Mouse (Mus musculus): Measurements from ENCODE around the gene Snap23. TPM values are rescaled to one million over a fixed set of nuclear protein-coding genes. Genes with fewer than 3 reads are reported as not detected.

Gene Snap23
- total and polyA plus RNA-seq, 2 experiments from 2014 or later: 10.7 to 20.7 TPM

DNA sequence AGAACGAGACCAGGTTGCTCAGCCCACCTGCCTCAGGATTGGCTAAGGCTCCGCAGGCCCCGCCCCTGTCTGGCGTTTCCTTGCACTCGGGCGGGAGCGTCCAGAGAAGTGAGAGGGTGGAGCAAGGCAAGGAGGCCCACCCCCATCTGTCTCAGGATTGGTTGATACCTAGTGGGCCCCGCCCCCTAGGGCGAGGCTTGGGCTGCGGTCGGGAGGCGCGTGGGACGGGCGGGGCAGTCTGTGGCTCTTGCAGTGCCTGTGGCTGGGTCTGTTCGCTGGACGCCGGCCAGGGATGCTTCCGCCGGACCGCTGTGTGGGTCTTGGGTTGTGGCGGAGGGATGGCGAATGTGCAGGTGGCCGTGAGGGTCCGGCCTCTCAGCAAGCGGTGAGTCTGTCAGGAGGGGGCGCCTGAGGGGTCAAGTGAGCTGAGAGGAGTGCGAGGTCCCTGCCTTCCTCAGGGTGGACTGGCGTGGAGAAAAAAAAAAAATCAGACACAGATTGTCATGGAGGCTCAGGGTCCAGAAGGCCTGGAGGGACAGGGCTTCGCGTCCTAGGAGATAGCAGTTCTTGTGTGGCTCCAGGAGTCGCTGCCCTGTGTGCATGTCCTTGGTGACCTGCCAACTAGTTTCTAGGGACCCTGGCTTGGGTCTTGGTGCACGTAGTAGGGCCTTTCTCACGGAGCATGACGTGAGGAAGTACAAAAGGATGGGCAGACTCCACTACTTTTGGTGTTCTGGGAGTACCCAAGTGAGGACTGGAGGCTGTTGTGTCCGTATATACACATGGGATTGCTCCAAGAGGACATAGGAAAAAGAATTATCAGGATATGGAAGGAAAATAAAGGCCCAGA is 61.6 kb downstream of the Snap23 start, which contains the start of gene Stard9:
TSS of gene Stard9 (plus strand) at position 236 of the 850 bp plus-strand sequence.
- DNase-seq (ENCODE audit: low spot score) (peak; percentile 100), ATAC-seq (peak; percentile 100)
- Histone ChIP-seq H3K4me2 (ENCODE audit: low read depth, low read length) (peak within 1 kb of the TSS; percentile 83), H3K27ac (peak within 1 kb of the TSS; percentile 64; the same call in 1 of the 2 replicates), H3K4me3 (ENCODE audit: low read length) (peak within 1 kb of the TSS; percentile 58), H3K9ac (replicated peaks; ENCODE audit: low read length) (peak within 1 kb of the TSS; percentile 45), H3K9me3 (ENCODE audit: low read length) (no peaks in the 10 kb centered on the region), H3K36me3 (ENCODE audit: insufficient read depth, low read length) (peaks cover 4% of the 10 kb centered on the region; the same call in 1 of the 2 replicates), H3K4me1 (ENCODE audit: insufficient read depth, low read length) (peaks cover 9% of the 10 kb centered on the region), H3K27me3 (ENCODE audit: insufficient read depth, low read length) (no peaks in the 10 kb centered on the region)
- WGBS: 3% methylated on average over 35 of the region's 36 CpGs
- TF ChIP-seq CTCF (IDR thresholded peaks at IDR 0.05; ENCODE audit: low read depth): 0 out of 2 replicates have a peak, but pooled peaks have one; percentile 38

DNA sequence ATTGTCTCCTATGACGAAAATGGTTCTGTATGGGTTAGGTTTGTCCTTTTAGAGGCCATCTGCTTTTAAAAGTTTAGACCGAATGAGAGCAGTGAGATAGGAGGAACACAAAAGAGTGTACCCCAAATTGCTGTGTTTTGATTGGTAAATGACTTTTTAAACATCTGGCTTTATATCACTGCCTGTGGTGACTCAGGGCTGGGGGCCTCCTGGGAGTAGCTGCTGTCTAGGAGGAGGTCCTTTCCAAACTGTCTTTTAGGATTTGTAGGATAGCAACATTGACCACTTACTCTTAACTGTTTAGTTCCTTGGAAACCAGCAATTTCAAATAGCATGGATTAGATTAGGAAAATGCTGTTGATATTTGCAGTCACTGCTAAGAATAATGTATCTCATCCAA is 62.8 kb downstream of the Snap23 start:
- Histone ChIP-seq H3K36me3 (ENCODE audit: insufficient read depth, low read length) (peaks cover 10% of the 10 kb centered on the region; the same call in 1 of the 2 replicates), H3K27ac (no peak overlapping the region), H3K4me3 (ENCODE audit: low read length) (no peak overlapping the region), H3K4me2 (ENCODE audit: low read depth, low read length) (peak overlapping the region; percentile 83), H3K9ac (replicated peaks; ENCODE audit: low read length) (no peak overlapping the region), H3K9me3 (ENCODE audit: low read length) (no peaks in the 10 kb centered on the region), H3K4me1 (ENCODE audit: insufficient read depth, low read length) (peaks cover 9% of the 10 kb centered on the region), H3K27me3 (ENCODE audit: insufficient read depth, low read length) (no peaks in the 10 kb centered on the region)
- no peak for TF ChIP-seq CTCF (IDR thresholded peaks at IDR 0.05; ENCODE audit: low read depth)
- WGBS: 84% methylated on average over 2 of the region's 2 CpGs
- ATAC-seq (no peak), DNase-seq (ENCODE audit: low spot score) (no peak)

DNA sequence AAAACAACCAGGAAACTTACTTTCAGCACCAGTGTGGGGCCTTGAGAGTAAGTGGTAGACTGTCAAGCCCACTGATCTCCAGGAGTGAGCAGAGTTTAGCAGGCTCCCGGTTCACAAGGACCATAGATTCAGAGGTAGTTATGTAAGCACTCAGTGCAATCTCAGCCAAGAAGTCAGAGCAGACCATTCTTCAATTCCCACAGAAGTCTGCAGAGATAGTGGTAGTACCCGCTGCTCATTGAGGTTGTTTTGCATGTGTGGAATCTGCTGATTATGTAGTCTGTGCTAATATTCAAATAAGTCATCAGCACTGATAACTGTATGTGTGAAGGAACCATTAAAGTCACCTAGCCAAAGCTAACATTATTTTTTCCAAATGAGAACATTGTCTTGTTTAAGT is 63.2 kb downstream of the Snap23 start:
- Histone ChIP-seq H3K9me3 (ENCODE audit: low read length) (no peaks in the 10 kb centered on the region), H3K4me2 (ENCODE audit: low read depth, low read length) (no peak overlapping the region), H3K9ac (replicated peaks; ENCODE audit: low read length) (no peak overlapping the region), H3K36me3 (ENCODE audit: insufficient read depth, low read length) (peaks cover 11% of the 10 kb centered on the region; the same call in 1 of the 2 replicates), H3K4me3 (ENCODE audit: low read length) (no peak overlapping the region), H3K27ac (no peak overlapping the region), H3K4me1 (ENCODE audit: insufficient read depth, low read length) (peaks cover 9% of the 10 kb centered on the region), H3K27me3 (ENCODE audit: insufficient read depth, low read length) (no peaks in the 10 kb centered on the region)
- 68% methylated on average over 2 of the region's 2 CpGs for WGBS
- DNase-seq (ENCODE audit: low spot score): no peak
- TF ChIP-seq CTCF (IDR thresholded peaks at IDR 0.05; ENCODE audit: low read depth): no peak
- no peak for ATAC-seq

DNA sequence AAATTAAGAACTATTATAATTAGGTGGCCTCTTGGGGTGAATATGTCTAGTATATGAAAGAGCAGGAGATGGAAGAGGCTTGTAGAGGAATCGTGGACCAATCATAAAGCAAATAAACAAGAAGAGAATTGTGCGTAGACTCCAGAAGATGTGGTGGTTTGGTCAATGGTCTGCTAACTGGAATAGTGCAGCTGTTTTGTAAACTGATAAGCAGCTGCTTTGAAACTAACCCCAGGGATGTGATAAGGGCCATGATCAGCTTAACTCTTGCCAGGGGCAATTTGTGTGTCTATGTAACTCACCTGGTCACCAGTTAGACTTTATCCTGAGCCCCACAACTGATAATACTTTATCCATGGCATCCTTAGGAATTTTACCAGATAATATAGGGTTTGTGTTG is 64.0 kb downstream of the Snap23 start:
- no peak for ATAC-seq
- Histone ChIP-seq H3K27ac (no peak overlapping the region), H3K36me3 (ENCODE audit: insufficient read depth, low read length) (peaks cover 11% of the 10 kb centered on the region; the same call in 1 of the 2 replicates), H3K4me2 (ENCODE audit: low read depth, low read length) (no peak overlapping the region), H3K9ac (replicated peaks; ENCODE audit: low read length) (no peak overlapping the region), H3K4me3 (ENCODE audit: low read length) (no peak overlapping the region), H3K4me1 (ENCODE audit: insufficient read depth, low read length) (peaks cover 9% of the 10 kb centered on the region), H3K27me3 (ENCODE audit: insufficient read depth, low read length) (no peaks in the 10 kb centered on the region), H3K9me3 (ENCODE audit: low read length) (no peaks in the 10 kb centered on the region)
- 87% methylated on average over 2 of the region's 2 CpGs for WGBS
- DNase-seq (ENCODE audit: low spot score): no peak
- TF ChIP-seq CTCF (IDR thresholded peaks at IDR 0.05; ENCODE audit: low read depth): no peak

DNA sequence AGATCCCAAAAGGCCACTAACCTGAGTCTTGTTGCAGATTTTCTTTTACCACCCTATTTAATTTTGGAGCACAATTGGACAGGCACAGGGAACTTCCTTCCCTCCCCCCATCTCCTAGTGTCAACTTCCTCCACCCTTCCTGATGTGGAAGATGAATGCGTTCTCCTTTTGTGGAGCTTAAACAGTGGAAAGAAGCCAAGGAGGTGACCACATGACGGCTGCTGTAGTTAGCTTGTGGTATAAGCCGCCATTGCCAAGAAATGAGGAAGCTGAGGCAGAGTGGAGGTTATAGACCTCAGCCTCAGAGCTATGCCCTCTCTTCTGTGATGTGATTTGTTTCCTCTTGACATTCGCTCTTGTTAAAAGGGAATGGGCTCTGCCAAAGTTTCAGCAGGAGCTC is 64.5 kb downstream of the Snap23 start:
- DNase-seq (ENCODE audit: low spot score): peak; percentile 12
- ATAC-seq: no peak
- 68% methylated on average over 4 of the region's 4 CpGs for WGBS

DNA sequence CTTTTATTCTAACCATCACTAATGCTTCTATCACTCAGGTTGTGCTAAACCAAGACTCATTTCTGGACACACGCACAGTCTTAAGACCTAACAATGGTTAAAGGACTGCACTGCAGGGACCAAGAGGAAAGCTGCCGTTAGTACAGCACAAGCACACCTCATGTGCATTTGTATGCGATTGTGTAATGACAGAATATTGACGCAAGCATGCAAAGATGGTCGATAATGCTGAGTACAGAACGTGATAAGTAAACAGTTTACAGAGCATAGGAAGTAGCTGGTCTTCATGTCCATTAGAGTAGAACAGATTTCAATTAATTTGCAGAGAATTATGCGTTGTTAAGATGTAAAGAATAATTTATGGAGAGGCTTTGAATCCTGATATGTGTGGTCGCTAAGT is 73.4 kb downstream of the Snap23 start:
- TF ChIP-seq CTCF (IDR thresholded peaks at IDR 0.05; ENCODE audit: low read depth): no peak
- WGBS: 93% methylated on average over 8 of the region's 8 CpGs
- no peaks in the 10 kb centered on the region for H3K36me3 ChIP-seq (ENCODE audit: insufficient read depth, low read length)
- ATAC-seq (no peak), DNase-seq (ENCODE audit: low spot score) (no peak)
- no peak overlapping the region for H3K4me2 ChIP-seq (ENCODE audit: low read depth, low read length)
- no peak overlapping the region for H3K27ac ChIP-seq
- no peak overlapping the region for H3K9ac ChIP-seq (replicated peaks; ENCODE audit: low read length)
- H3K9me3 ChIP-seq (ENCODE audit: low read length): no peaks in the 10 kb centered on the region
- H3K4me3 ChIP-seq (ENCODE audit: low read length): no peak overlapping the region
- no peaks in the 10 kb centered on the region for H3K4me1 ChIP-seq (ENCODE audit: insufficient read depth, low read length)
- no peaks in the 10 kb centered on the region for H3K27me3 ChIP-seq (ENCODE audit: insufficient read depth, low read length)

More for the DNA sequence above, 64.5 kb downstream of the Snap23 start:
- Histone ChIP-seq H3K27ac (no peak overlapping the region), H3K9me3 (ENCODE audit: low read length) (no peaks in the 10 kb centered on the region), H3K27me3 (ENCODE audit: insufficient read depth, low read length) (no peaks in the 10 kb centered on the region), H3K4me1 (ENCODE audit: insufficient read depth, low read length) (peaks cover 9% of the 10 kb centered on the region), H3K4me2 (ENCODE audit: low read depth, low read length) (no peak overlapping the region), H3K9ac (replicated peaks; ENCODE audit: low read length) (no peak overlapping the region), H3K36me3 (ENCODE audit: insufficient read depth, low read length) (peaks cover 11% of the 10 kb centered on the region; the same call in 1 of the 2 replicates), H3K4me3 (ENCODE audit: low read length) (no peak overlapping the region)
- no peak for TF ChIP-seq CTCF (IDR thresholded peaks at IDR 0.05; ENCODE audit: low read depth)

DNA sequence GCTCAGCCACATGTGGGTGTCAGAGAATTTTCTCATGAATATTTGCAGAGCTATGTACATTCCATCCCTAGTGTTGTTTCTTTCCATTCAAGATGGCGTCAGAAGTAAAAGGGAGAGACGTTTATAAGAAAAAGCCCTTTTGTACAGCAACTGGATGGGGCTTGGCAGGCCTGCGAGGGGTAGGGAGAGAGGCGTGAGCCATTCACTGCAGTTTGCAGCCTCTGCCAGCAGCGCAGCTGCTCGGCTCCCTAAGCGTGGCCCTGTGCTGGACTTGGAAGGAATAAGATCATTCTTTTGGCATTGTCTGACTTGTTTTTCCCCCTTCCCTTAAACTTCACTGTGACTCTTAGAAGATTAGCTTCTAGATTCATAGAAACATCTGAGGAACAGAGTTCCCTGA is 76.4 kb downstream of the Snap23 start:
- Histone ChIP-seq H3K4me2 (ENCODE audit: low read depth, low read length) (no peak overlapping the region), H3K9me3 (ENCODE audit: low read length) (no peaks in the 10 kb centered on the region), H3K4me3 (ENCODE audit: low read length) (no peak overlapping the region), H3K4me1 (ENCODE audit: insufficient read depth, low read length) (no peaks in the 10 kb centered on the region), H3K27me3 (ENCODE audit: insufficient read depth, low read length) (no peaks in the 10 kb centered on the region), H3K9ac (replicated peaks; ENCODE audit: low read length) (no peak overlapping the region), H3K27ac (peak overlapping the region; percentile 51), H3K36me3 (ENCODE audit: insufficient read depth, low read length) (no peaks in the 10 kb centered on the region)
- peak; percentile 83 for ATAC-seq
- peak; percentile 72 for DNase-seq (ENCODE audit: low spot score)
- WGBS: 42% methylated on average over 7 of the region's 7 CpGs
- no peak for TF ChIP-seq CTCF (IDR thresholded peaks at IDR 0.05; ENCODE audit: low read depth)
